Mouse (Mus musculus) naive thymus-derived CD4-positive, alpha-beta T cell, adult 2 months (primary cell): ENCODE measurements around the gene Unc13c.

Experiments used
- DNase-seq: peaks from one replicate; pipeline ENCODE4 v3.0.0-alpha.2; 2011; ENCODE audit warnings: low read depth

Gene Unc13c

DNA sequence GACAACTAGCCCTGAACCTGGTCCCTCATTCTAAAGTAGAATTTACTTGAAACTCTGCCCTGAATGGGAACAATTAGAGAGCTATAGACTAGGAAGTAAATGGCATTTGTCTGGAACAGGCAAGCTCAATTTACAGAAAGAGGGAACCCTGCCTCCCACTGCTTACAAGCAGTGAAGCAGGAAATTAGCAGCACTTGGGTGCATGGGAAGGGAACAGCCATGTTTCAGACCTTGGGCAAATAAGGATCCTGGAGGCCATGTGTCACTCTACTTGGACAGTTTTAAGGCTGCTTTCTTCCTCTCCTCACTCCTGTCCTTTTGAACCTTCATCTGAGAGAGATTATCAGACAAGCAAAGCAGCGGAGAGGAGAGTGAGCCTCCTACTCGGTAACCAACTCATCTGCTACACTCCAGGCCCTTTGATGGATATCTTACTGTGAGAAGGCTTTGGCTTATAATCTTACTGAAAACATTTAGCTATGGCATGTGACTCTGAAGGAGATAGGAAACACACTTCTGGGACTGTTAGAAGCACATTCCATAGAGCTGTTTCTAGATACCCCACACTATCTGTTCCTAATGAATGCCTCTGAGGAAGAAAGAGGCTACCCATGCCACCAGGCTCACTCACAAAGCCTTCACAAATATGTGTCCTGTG is 101.2 kb downstream of the Unc13c start:
- no peak for DNase-seq

DNA sequence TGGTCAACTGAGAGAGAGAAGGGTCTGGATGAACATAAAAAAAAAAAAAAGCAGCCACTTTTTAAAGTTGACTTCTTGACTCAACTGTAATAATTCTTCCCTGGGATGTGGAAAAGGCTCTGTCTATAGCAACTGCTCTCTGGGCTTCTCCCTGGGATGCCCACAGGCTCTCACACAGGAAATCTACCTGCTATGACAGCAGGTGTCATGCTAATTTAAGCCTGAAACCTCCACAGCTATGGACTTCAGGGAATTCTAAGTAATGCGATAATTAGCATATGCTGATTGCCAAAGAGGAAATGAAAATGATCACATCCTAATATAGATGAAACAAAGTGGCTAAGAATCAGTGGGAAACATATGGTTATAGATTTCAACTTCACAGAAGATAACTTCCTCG is 102.1 kb downstream of the Unc13c start:
- DNase-seq = no peak

DNA sequence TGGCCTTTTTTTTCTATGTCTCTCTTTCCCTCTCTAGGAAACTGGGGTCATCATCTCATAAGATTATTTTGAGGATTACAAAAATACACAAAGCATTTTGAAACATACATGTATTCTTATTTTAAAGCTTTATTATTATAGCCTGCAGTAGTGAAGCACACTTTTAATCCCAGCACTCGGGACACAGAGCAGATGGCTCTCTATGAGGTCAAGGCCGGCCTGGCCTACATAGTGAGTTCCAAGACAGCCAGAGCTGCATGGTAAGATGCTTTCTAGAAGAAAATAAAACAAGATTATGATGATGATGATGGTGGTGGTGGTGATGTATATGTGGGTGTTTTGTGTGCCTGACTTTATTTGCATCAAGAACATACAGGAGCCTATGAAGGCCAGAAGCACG is 109.3 kb downstream of the Unc13c start:
- DNase-seq = no peak

DNA sequence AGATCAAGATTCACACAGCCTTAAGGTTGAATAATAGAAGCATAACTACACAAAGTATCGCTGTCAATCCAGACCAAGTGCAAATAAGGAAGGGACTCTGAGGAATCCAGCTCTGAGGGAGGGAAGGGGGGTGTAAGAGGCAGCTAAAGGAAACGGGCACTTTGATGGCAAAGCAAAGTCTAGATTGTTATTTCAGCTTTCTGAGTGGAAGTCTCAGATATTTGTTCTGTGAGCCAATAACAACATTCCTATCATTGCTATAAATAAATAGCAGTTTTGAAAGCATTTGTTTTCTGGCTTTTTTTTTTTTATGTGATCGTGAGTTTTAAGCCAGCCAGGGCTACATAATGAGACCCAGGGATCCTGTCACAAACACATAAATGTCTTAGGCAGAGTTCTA is 114.5 kb downstream of the Unc13c start:
- no peak for DNase-seq

DNA sequence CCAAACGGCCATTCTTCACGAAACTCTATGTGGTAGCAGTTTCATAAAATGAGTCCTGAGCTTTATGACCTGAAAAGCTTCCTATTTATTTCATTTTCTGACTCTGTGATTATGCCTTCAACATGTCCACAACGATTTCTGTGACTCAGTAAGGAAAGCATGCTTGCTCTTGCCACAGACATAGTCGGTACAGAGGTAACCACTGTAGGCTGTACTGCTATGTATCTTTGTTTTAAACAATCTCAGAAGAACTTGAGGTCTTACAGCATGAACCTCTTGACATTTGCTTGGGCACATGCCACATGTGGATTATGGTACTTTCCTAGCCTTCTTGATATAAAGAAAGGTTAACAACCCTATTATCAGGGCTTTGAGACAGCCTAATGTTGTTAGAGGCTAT is 162.1 kb downstream of the Unc13c start:
- no peak for DNase-seq

DNA sequence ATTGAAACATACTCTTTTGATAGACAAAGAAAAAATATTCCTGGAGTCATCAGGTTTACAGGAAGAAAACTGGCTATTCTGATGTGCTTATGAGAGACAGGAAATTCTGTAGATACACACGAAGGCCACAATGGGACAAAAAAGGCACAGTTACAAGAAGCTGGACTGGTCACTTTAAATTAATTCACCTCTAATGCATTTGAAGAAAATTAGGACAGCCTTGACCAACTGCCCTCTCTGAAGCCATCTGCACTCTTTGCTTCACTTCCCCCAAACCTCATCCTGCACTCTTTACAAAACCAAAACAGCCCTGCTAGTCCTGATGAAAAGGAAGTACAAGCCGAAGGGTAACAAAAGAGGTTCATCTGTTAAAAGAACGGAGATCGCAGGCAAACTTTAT is 194.2 kb downstream of the Unc13c start:
- DNase-seq = no peak

DNA sequence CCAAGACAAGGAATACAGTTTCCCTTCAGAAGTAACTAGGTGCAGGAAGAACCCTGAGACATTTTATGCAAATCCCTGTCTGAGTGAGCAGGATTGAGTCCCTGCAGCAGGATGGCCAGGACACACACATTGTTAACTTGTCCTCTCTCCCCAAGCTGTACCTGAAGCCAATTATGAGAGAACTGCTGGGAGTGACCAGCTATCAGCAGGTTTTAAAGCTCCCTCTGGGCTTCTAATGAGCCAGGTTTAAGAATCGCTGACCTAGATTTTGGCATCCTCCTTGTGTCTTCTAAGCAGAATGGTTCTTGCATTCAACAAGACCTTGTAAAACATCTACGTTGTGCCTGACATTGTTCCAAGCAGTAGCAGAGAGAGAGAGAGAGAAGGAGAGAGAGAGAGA is 213.6 kb downstream of the Unc13c start:
- no peak for DNase-seq

DNA sequence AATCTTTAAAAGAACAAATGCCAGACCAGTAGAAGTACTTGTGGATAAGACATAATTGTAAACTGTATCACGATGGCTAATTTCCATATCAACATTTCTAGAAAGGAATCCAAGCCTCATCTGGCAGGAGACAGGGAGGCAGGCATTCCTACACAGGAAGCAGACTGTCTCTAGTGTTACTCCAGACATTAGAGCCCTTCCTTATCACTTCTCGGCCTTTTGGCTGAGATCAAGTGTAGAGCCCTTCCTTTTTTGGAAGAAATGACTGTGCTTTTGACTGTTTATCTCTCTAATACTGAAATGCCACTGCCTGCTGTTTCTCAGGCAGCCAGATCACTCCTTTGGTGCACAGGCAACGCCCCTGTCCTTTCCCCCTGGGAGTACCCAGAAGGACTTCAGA is 215.3 kb downstream of the Unc13c start:
- DNase-seq = no peak

DNA sequence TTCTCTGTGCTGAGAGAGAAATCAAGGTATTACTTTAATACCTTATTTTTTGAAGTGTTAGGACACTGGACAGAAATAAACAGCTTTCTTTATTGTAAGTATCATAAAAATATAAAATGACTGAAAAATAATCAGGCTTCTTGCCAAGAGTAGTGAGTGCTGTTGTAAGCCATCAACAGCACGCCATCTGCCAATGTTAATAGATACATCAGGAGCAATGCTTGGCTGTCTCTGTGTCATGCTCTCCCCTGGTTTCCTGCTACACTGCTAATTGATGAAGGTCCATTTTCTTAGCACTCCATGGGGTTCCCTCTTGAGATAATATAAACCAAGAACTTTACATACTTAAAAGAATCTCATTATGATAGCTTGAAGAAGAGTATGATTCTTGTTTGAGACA is 217.4 kb downstream of the Unc13c start:
- DNase-seq = no peak

DNA sequence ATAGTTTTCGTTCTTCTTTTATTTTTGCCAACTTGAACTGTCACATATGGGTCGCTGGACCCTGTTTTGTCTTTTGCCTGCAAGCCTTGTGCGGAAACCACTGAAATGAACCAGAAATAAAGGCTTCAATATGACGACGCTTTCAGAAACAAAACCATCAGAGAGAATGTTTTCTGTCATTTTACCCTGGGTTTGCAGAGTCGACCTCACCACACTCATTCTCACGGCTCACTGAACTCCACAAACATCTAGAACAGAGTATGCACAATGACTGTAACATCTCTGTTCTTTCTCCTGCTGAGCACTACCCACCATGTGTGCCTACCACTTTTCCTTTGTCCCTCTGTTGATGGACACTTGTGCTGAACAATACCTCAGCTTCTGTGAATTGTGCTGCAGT is 234.3 kb downstream of the Unc13c start:
- no peak for DNase-seq

DNA sequence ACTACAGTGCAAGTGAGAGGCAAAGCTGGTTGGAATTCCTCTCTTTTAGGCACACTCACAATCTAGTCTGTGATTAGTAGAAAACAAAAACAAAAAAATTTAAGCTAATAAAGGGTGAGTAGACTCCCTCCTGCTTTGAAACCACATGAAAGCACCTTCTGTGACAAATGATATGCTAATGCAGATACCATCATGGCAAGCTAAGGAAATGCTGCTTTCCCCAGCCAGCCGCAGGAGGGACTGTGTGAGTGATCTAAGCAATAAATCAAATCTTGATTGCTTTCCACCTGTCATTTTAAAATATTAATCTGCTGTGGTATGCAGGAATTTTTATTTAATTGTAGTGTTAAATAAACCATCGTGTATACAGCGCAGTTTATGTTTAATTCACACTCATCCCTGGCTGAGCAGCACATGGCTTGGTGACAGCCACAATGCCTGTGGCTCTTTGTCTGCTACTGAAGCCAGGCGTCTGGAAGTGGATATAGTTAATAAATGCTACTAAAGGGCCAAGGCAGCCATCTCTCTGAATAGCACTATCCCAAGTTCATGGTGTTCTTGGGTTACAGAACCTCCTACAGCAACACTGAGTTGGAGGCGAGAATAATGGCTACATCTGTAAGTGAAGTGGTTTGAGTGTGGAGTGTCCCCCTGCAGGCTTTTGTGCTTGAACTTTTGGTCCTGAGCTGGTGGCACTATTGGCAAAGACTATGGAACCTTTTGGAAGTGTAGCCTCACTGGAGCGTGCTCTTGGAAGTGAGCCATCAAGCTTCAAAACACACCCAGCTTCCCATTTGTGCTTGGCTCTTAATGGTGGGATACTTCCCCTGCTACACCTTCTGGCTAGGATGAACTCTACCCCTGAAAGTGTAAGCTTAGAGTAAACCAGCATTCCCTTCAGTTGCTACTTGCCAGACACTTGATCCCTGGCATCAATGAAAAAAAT is 242.8 kb downstream of the Unc13c start:
- no peak for DNase-seq

DNA sequence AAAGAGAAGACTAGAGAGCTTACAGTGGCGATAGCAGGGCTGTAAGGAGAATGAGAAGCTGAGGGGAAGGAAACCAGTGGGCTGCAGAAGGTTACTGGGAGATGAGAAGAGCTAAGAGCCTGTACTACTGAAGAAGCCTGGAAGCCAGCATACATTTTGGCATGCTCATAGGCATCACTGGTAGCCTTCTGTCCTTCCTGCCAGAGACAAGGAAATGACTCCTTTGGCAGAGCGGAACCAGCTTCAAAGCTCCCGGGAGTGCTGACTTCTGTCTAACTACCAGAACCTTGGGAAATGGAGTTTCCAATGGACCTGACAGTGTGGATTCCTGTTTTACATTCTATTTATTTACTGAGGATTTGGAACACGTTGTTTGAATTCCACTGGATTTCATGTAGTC is 244.0 kb downstream of the Unc13c start:
- no peak for DNase-seq

DNA sequence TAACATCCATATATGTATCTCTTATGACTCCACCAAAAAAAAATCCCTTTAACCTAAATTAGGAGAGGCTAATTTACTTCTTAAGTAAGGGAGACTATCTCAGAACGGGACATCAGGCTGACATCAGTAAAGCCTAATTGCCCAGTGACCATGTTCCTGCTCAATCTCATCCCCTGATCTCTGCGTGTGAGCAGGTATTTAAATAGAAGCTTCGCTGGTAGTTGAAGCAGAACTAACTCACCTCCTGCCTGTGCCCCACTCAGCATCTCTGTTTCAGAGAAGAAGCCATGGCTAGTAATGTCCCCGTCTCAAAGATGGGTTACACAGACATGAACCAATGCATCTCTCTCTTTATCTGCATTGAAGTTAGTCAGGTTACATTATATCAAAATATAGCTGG is 255.3 kb downstream of the Unc13c start:
- DNase-seq = no peak

DNA sequence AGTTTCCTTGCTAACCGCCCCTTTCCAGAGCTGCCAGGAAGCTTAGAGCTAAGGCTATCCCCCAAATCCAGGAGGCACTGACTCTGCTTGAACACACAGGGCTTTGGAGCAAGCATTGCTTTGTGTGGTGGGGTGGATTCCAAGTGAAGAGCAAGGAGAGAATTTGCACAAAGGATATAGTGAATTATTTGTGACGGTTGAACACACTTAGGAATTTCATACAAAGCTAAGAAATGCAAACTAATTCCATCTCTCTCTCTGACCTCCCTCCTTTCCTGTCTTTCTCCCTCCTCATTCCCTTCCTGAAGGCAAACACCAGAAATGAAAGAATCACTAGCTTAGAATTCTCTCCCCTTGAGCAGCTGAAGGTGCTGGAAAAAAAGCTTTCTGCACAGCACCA is 271.7 kb downstream of the Unc13c start:
- no peak for DNase-seq

DNA sequence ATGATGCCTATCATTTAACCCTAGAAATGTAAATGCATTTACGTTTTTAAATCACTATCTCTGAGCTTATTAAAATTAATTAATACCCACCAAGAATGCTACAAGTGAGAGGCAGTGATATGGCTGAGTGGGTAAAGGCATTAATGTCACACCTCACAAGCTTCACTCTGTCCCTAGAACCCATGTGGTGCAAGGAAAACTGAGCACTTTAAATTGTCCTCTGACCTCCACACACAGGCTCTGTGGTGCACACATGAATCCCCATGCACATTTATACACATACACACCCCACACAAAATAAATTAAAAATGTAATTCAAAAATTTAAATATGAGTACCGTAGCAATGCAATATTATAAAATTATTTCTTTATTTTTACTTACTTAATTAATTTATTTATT is 287.2 kb downstream of the Unc13c start:
- no peak for DNase-seq

DNA sequence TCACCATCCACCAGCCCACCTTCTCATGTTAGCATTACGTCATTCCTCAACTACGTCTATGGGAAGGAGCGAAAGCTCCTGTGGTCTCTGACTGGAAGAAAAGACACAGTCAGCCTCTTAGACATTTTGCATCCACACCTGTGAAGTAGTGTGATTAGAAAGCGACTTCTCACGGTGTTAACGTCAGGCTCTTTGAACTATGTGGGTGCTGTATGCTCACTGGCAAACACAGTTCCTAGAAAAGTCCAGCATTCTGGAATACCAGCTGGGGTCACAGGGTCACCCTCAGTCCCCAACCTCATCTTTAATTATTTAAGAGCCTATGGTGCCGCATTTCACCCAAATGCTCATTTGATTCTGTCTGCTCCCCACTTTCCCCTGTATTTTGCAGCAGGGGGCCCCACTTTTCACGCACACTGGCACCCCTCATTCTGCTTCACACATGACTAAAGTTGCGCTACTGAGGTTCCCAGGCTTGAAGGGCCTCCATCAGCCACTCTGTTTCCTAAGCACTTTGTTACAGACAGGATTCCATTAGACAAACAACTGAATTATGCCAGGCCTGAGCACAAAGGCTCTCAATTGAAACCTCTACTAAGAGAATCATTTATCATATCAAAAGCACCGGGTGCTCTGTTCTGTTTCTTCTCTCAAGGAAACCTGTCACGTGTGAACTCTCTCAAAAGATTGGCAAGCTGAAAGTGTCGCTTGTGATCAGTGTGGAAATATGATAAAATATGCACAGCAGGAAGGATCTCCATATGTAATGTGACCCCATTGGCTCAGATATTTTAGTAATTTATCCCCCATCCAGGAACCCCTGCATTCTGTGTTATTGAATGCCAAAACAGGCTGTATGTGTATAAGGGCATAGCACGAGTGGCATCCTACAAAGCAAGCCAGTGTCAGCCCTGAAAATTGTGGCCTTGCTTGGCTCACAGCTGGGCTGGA is 287.9 kb downstream of the Unc13c start:
- no peak for DNase-seq

DNA sequence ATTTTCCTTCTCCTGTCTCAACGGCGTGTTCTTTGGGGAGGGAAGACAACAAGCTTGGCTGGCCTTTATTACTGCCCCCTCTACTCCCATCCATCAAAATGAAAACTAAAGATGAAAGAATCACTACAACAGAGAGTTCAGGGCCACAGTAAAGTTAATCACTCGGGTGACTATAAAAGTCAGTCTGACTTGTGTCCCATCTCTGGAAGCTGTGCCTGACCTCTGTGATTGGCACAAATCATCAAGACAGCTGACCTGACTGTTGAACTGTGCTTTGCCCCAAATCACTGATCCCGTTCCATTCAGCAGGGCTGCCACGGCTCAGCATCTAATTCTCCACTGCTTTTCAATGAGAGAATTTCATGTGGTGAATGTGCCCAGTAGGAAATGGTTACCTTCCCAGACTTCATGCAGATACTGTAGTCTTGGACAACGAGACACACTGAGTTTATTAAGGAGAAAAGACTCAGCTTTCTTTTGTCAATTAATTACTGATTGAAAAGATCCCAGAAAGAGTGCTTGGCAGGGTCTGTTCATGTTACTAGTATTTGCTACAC is 297.0 kb downstream of the Unc13c start:
- no peak for DNase-seq

DNA sequence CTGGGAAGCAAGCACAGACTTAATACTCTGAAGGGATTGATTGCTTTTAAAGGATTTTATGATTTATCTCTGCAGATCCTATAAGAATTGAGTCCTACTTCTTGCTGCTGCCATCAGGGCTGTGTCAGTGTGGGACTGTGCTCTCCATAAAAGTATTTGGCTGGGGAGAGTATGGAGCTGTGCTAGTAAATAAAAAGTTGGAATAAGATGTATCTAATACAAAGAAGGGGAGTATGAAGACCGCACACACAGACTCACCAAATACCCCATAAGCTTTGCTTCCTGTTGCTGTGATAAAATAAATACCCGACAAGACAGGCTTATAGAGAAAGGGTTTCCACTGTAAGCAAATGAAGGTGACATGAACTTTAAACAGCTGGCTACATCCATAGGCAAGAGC is 298.7 kb downstream of the Unc13c start:
- no peak for DNase-seq

DNA sequence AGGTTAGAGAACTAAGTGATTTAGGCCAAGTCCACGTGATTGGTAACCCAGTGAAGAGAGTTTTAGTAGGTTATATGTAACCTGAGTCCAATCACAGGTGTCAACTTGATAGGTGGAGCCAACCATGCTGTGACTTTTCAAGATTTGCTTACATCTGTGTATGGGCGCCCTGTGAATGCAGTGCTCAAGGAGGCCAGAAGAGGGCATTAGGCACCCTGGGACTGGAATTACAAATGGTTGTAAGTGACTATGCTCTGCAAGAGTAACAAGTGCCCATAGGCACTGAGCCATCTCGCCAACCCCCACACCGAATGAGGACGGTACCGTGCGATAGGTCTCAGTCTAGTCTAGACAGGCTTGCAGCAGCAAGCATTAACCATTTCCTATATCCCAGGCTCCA is 305.9 kb downstream of the Unc13c start:
- no peak for DNase-seq

DNA sequence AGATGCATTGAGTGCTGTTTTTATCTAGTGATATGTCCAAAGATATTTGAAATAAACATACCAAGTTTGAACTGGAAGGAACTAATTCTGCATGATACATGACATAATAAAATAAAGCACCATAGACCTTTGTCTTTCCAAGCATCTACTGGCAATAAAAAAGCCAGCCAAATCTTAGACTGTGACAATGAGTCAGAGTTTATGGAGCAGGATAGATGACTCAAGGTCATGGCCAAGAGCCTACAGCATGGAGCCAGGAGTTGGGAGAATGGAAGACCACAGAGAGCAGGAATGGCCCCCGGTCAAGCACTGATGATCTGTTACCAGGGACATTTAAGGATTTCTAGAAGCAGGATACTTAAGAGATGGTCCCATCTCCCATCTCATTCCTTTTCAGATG is 319.7 kb downstream of the Unc13c start:
- DNase-seq = no peak

DNA sequence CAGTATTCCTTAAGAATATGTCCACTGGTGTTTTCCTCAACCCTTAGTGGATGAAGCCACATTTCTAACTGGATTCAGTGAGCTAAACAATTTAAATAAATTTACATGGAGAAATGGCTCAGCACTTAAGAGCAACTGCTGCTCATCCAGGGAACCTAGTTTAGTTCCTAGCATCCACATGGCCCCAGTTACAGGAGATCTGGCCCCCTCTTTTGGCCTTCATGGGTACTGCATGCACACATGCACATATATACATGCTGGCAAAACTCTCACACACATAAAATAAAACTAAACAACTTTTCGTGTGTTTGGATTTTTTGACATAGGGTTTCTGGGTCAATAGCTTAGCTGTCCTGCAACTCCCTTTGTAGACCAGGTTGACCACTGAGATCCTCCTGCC is 330.6 kb downstream of the Unc13c start:
- no peak for DNase-seq

DNA sequence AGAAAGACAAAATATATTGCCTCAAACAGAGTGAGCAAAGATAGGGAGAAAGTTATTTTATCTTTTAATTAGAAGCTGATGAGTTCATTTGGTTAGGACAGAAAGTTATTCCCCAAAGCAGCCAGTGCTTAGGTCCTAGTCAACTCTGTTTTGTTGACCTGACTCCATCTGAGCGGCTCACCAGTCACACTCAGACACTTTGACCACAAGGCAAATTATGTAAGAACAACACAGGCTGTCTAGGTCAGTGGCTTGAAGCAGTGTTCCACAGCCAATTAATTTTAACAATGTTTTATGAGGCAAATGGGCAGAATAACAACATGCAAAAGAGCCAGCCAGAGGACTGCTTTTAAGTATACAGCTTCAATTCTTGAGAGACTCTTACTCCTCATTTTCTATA is 343.6 kb downstream of the Unc13c start:
- DNase-seq = no peak
